Mouse (Mus musculus) MEL (cell line): ENCODE results near the gene Ssna1. TPM values are rescaled to one million over a fixed set of nuclear protein-coding genes. Genes with fewer than 3 reads are reported as not detected.
A peak's percentile ranks its signal among the peaks of the same experiment; 100 is the strongest.

Source experiments
- DNase-seq: peaks from one replicate; pipeline ENCODE4 v3.0.0; 2011; ENCODE audit warnings: low read depth, low spot score
- H3K27ac ChIP-seq: 2 replicates; pipeline ENCODE4 v1.5.1; 2012; ENCODE audit warnings: low read depth, mild to moderate bottlenecking, control low read depth, low read length, moderate library complexity; ENCODE audit not compliant: control insufficient read depth
- H3K27me3 ChIP-seq, 2 experiments: fragments of 150-350 bp in 1 of 2; sonication (generic) in 1 of 2; 2 replicates each; pipeline ENCODE4 v1.6.1; 2012; ENCODE audit warnings: low read length in 2 of 2, mild to moderate bottlenecking in 2 of 2, improper control_type of control experiment in 1 of 2, moderate library complexity in 1 of 2; ENCODE audit not compliant: insufficient read depth in 2 of 2, control insufficient read depth in 1 of 2
- H3K36me3 ChIP-seq, 2 experiments: 2 replicates each; pipeline ENCODE4 v1.6.1; 2012 to 2014; ENCODE audit warnings: low read length in 2 of 2, improper control_type of control experiment in 1 of 2, inconsistent platforms in 1 of 2, mild to moderate bottlenecking in 1 of 2; ENCODE audit not compliant: insufficient read depth in 2 of 2, control insufficient read depth in 1 of 2
- H3K4me1 ChIP-seq, 2 experiments: fragments of 150-350 bp in 1 of 2; sonication (generic) in 1 of 2; 2 replicates each; pipeline ENCODE4 v1.6.1; 2012; ENCODE audit warnings: low read length in 2 of 2, improper control_type of control experiment in 1 of 2, mild to moderate bottlenecking in 1 of 2; ENCODE audit not compliant: insufficient read depth in 2 of 2, control insufficient read depth in 1 of 2
- H3K4me3 ChIP-seq, 2 experiments: fragments of 150-350 bp in 1 of 2; sonication (generic) in 1 of 2; 2 replicates each; pipeline ENCODE4 v1.5.1; 2012; ENCODE audit warnings: low read depth in 2 of 2, low read length in 2 of 2, mild to moderate bottlenecking in 2 of 2, moderate library complexity in 2 of 2, control low read depth in 1 of 2, improper control_type of control experiment in 1 of 2; ENCODE audit not compliant: control insufficient read depth in 1 of 2, insufficient read depth in 1 of 2
- H3K79me2 ChIP-seq: 2 replicates; pipeline ENCODE4 v1.6.1; 2012; ENCODE audit warnings: mild to moderate bottlenecking, low read length, moderate library complexity; ENCODE audit not compliant: control insufficient read depth, poor library complexity, insufficient read depth
- H3K9ac ChIP-seq: 2 replicates; pipeline ENCODE4 v1.6.1; 2012; ENCODE audit warnings: low read depth, mild to moderate bottlenecking, control low read depth, low read length, moderate library complexity; ENCODE audit not compliant: control insufficient read depth, poor library complexity, severe bottlenecking
- H3K9me3 ChIP-seq: fragments of 150-350 bp; sonication (generic); replicated peaks from 2 replicates; pipeline ENCODE4 v1.6.1; 2012; ENCODE audit warnings: mild to moderate bottlenecking, low read length, improper control_type of control experiment, moderate library complexity; ENCODE audit not compliant: insufficient read depth
- CTCF ChIP-seq, 3 experiments: IDR thresholded peaks in 2 of 3; conservative IDR thresholded peaks in 1 of 3; 2 replicates each; pipeline ENCODE4 v1.5.1; 2011 to 2012; ENCODE audit warnings: low read length in 3 of 3, low read depth in 2 of 3, mild to moderate bottlenecking in 2 of 3, improper control_type of control experiment in 1 of 3, inconsistent platforms in 1 of 3, mixed read lengths in 1 of 3, moderate library complexity in 1 of 3; ENCODE audit not compliant: control insufficient read depth in 1 of 3, insufficient read depth in 1 of 3, poor library complexity in 1 of 3, severe bottlenecking in 1 of 3
- E2F4 ChIP-seq: IDR thresholded peaks from 2 replicates; pipeline ENCODE4 v1.6.1; 2011; ENCODE audit warnings: low read depth, low read length, improper control_type of control experiment, borderline replicate concordance
- GABPA ChIP-seq: IDR thresholded peaks from 2 replicates; pipeline ENCODE4 v1.6.1; 2012; ENCODE audit warnings: low read depth, mild to moderate bottlenecking, inconsistent platforms, low read length, improper control_type of control experiment, moderate library complexity
- MYB ChIP-seq: IDR thresholded peaks from 2 replicates; pipeline ENCODE4 v1.6.1; 2011; ENCODE audit warnings: mild to moderate bottlenecking, low read depth, low read length, improper control_type of control experiment
- SIN3A ChIP-seq: IDR thresholded peaks from 2 replicates; pipeline ENCODE4 v1.6.1; 2012; ENCODE audit warnings: low read length, improper control_type of control experiment, inconsistent platforms
- SMC3 ChIP-seq: IDR thresholded peaks from 2 replicates; pipeline ENCODE4 v1.6.1; 2011; ENCODE audit warnings: low read depth, low read length, improper control_type of control experiment
- TAL1 ChIP-seq: IDR thresholded peaks from 2 replicates; pipeline ENCODE4 v1.6.1; 2012; ENCODE audit warnings: mild to moderate bottlenecking, inconsistent platforms, low read length, moderate library complexity, mixed read lengths
- TBP ChIP-seq: IDR thresholded peaks from 2 replicates; pipeline ENCODE4 v1.8.0; 2011; ENCODE audit warnings: low read depth, low read length, improper control_type of control experiment
- TCF12 ChIP-seq: IDR thresholded peaks from 2 replicates; pipeline ENCODE4 v1.6.1; 2014; ENCODE audit warnings: low read depth, mild to moderate bottlenecking, inconsistent platforms, low read length, improper control_type of control experiment, moderate library complexity
- USF1 ChIP-seq: IDR thresholded peaks from 2 replicates; pipeline ENCODE4 v1.6.1; 2014; ENCODE audit warnings: low read depth, mild to moderate bottlenecking, inconsistent platforms, low read length, improper control_type of control experiment, moderate library complexity
- ZC3H11A ChIP-seq: IDR thresholded peaks from 2 replicates; pipeline ENCODE4 v1.6.1; 2012; ENCODE audit warnings: low read depth, mild to moderate bottlenecking, inconsistent platforms, low read length, improper control_type of control experiment
- ZMIZ1 ChIP-seq: IDR thresholded peaks from 2 replicates; pipeline ENCODE4 v1.6.1; 2012; ENCODE audit warnings: low read depth, mild to moderate bottlenecking, inconsistent platforms, low read length, improper control_type of control experiment, moderate library complexity
- polyA plus RNA-seq, 2 experiments: library from polyadenylated mRNA; stranded (reverse) in 1 of 2; unstranded in 1 of 2; fragments of >175 nt in 1 of 2; fragments of >200 nt in 1 of 2; gene quantifications; 2 replicates each; pipeline versions ENCODE4 v1.2.1 to v1.2.4; 2012; ENCODE audit warnings: low replicate concordance in 2 of 2, low read depth in 1 of 2; ENCODE audit not compliant: insufficient read length in 2 of 2, insufficient read depth in 1 of 2, missing spikeins in 1 of 2
- total RNA-seq: library from RNA; depleted of rRNA; stranded (reverse); fragments of 300-350 nt; gene quantifications from 2 replicates; pipeline ENCODE4 v1.2.3, GENCODE M21; 2012

Ssna1 gene
- total and polyA plus RNA-seq, 3 experiments: 158 to 226 TPM; not detected in 1

- Histone ChIP-seq H3K4me3 (no peak within 1 kb of the TSS), H3K4me1 (peaks cover 7 to 35% of the 10 kb centered on the region in 2 experiments)
Observed at GRCm38 (mm10) chr2:25289651-25290050, 17.4 kb upstream of the Ssna1 start, which contains the start of gene Lrrc26. TSS of gene Lrrc26 (plus strand) at chr2:25289915.

GRCm38 (mm10) chr2:25288734-25289345 is 16.6 kb upstream of the Ssna1 start:
- TF ChIP-seq SMC3 (no peak), USF1 (no peak), ZC3H11A (no peak)
- no peak overlapping the region for H3K27ac ChIP-seq
- H3K36me3 ChIP-seq: peaks cover 0 to 11% of the 10 kb centered on the region in 2 experiments; a peak in 2 of 4 replicates
- no peaks in the 10 kb centered on the region for H3K9me3 ChIP-seq
- no peak overlapping the region for H3K9ac ChIP-seq
- H3K27me3 ChIP-seq: no peaks in the 10 kb centered on the region
- no peak for DNase-seq
- H3K79me2 ChIP-seq: no peaks in the 10 kb centered on the region
- H3K4me1 ChIP-seq: peaks cover 7 to 35% of the 10 kb centered on the region in 2 experiments
- no peak overlapping the region for H3K4me3 ChIP-seq

More at GRCm38 (mm10) chr2:25289651-25290050, 17.4 kb upstream of the Ssna1 start, which contains the start of gene Lrrc26:
- H3K9ac ChIP-seq: no peak within 1 kb of the TSS
- H3K27ac ChIP-seq: no peak within 1 kb of the TSS
- TF ChIP-seq E2F4 (no peak), SIN3A (no peak), CTCF (IDR thresholded peaks at IDR 0.05 in 2 of 3, conservative IDR thresholded peaks at IDR 0.05 in 1 of 3; ENCODE audit: control insufficient read depth in 1 of 3, insufficient read depth in 1 of 3, low read depth in 2 of 3, low read length in 3 of 3, poor library complexity in 1 of 3, severe bottlenecking in 1 of 3) (no peak)
- TF ChIP-seq, all 39 proteins: peak for 0
- H3K36me3 ChIP-seq: peaks cover 0 to 11% of the 10 kb centered on the region in 2 experiments; a peak in 2 of 4 replicates
- H3K79me2 ChIP-seq: no peaks in the 10 kb centered on the region
- H3K27me3 ChIP-seq: no peaks in the 10 kb centered on the region
- H3K9me3 ChIP-seq: no peaks in the 10 kb centered on the region
- no peak for DNase-seq

- Histone ChIP-seq H3K36me3 (peaks cover 0 to 11% of the 10 kb centered on the region in 2 experiments; a peak in 2 of 4 replicates), H3K9ac (no peak within 1 kb of the TSS), H3K4me1 (peaks cover 7 to 35% of the 10 kb centered on the region in 2 experiments), H3K4me3 (no peak within 1 kb of the TSS), H3K79me2 (no peaks in the 10 kb centered on the region), H3K27ac (peak within 1 kb of the TSS; percentile 50), H3K9me3 (no peaks in the 10 kb centered on the region), H3K27me3 (no peaks in the 10 kb centered on the region)
- DNase-seq: no peak
- no peak for TF ChIP-seq GABPA
- no peak for TF ChIP-seq TBP
- TF ChIP-seq TAL1: no peak
- TF ChIP-seq MYB: no peak
- TF ChIP-seq ZMIZ1: no peak
- no peak for TF ChIP-seq TCF12
Observed at GRCm38 (mm10) chr2:25287927-25288649, 15.8 kb upstream of the Ssna1 start, which contains the start of gene Tmem210. TSS of gene Tmem210 (plus strand) at chr2:25288145.
